Mouse (Mus musculus): ENCODE measurements around the gene Olfr985. TPM values are rescaled to one million over a fixed set of nuclear protein-coding genes. Genes with fewer than 3 reads are reported as not detected.

The Olfr985 gene
- polyA plus RNA-seq (2011; ENCODE audit: insufficient read depth, insufficient read length, low replicate concordance, missing spikeins), result not detected in 2 replicates

- 85% methylated on average over 1 of the region's 1 CpGs for WGBS
- TF ChIP-seq CTCF (IDR thresholded peaks at IDR 0.05; ENCODE audit: control insufficient read depth, insufficient read depth, low read length) (no peak), POLR2A (IDR thresholded peaks at IDR 0.05; ENCODE audit: borderline replicate concordance, control insufficient read depth, low read depth, low read length) (no peak)
- Histone ChIP-seq H3K4me3 (replicated peaks; ENCODE audit: control insufficient read depth, low read depth, low read length) (no peak within 1 kb of the TSS), H3K4me1 (ENCODE audit: control insufficient read depth, insufficient read depth, low read length) (no peaks in the 10 kb centered on the region), H3K27ac (ENCODE audit: control insufficient read depth, insufficient read depth, low read depth, low read length, poor library complexity) (no peak within 1 kb of the TSS)
Observed at GRCm38 (mm10) chr9:40130084-40130483, at the start of gene Olfr985. Gene Olfr985 (minus strand): TSS chr9:40130184.

GRCm38 (mm10) chr9:40177017-40177416 lies 47.0 kb upstream of the Olfr985 start:
- Histone ChIP-seq H3K4me1 (ENCODE audit: control insufficient read depth, insufficient read depth, low read length) (no peaks in the 10 kb centered on the region), H3K27ac (ENCODE audit: control insufficient read depth, insufficient read depth, low read depth, low read length, poor library complexity) (no peak overlapping the region), H3K4me3 (replicated peaks; ENCODE audit: control insufficient read depth, low read depth, low read length) (no peak overlapping the region)
- TF ChIP-seq POLR2A (IDR thresholded peaks at IDR 0.05; ENCODE audit: borderline replicate concordance, control insufficient read depth, low read depth, low read length) (no peak), CTCF (IDR thresholded peaks at IDR 0.05; ENCODE audit: control insufficient read depth, insufficient read depth, low read length) (no peak)
- WGBS, result 77% methylated on average over 6 of the region's 6 CpGs

GRCm38 (mm10) chr9:40166446-40166845 lies 36.5 kb upstream of the Olfr985 start:
- no peaks in the 10 kb centered on the region for H3K4me1 ChIP-seq (ENCODE audit: control insufficient read depth, insufficient read depth, low read length)
- no peak overlapping the region for H3K27ac ChIP-seq (ENCODE audit: control insufficient read depth, insufficient read depth, low read depth, low read length, poor library complexity)
- TF ChIP-seq POLR2A (IDR thresholded peaks at IDR 0.05; ENCODE audit: borderline replicate concordance, control insufficient read depth, low read depth, low read length), result no peak
- TF ChIP-seq CTCF (IDR thresholded peaks at IDR 0.05; ENCODE audit: control insufficient read depth, insufficient read depth, low read length), result no peak
- no peak overlapping the region for H3K4me3 ChIP-seq (replicated peaks; ENCODE audit: control insufficient read depth, low read depth, low read length)
- 90% methylated on average over 1 of the region's 1 CpGs for WGBS

GRCm38 (mm10) chr9:40155118-40155644 lies 25.2 kb upstream of the Olfr985 start:
- H3K4me3 ChIP-seq (replicated peaks; ENCODE audit: control insufficient read depth, low read depth, low read length), result no peak overlapping the region
- 65% methylated on average over 4 of the region's 4 CpGs for WGBS
- no peaks in the 10 kb centered on the region for H3K4me1 ChIP-seq (ENCODE audit: control insufficient read depth, insufficient read depth, low read length)
- H3K27ac ChIP-seq (ENCODE audit: control insufficient read depth, insufficient read depth, low read depth, low read length, poor library complexity), result no peak overlapping the region
- TF ChIP-seq CTCF (IDR thresholded peaks at IDR 0.05; ENCODE audit: control insufficient read depth, insufficient read depth, low read length), result no peak
- no peak for TF ChIP-seq POLR2A (IDR thresholded peaks at IDR 0.05; ENCODE audit: borderline replicate concordance, control insufficient read depth, low read depth, low read length)

- no peaks in the 10 kb centered on the region for H3K4me1 ChIP-seq (ENCODE audit: control insufficient read depth, insufficient read depth, low read length)
Observed at GRCm38 (mm10) chr9:40141544-40141943, 11.6 kb upstream of the Olfr985 start.

GRCm38 (mm10) chr9:40139484-40139883 lies 9.5 kb upstream of the Olfr985 start:
- Histone ChIP-seq H3K27ac (ENCODE audit: control insufficient read depth, insufficient read depth, low read depth, low read length, poor library complexity) (no peak overlapping the region), H3K4me3 (replicated peaks; ENCODE audit: control insufficient read depth, low read depth, low read length) (no peak overlapping the region), H3K4me1 (ENCODE audit: control insufficient read depth, insufficient read depth, low read length) (no peaks in the 10 kb centered on the region)
- 67% methylated on average over 4 of the region's 4 CpGs for WGBS
- TF ChIP-seq CTCF (IDR thresholded peaks at IDR 0.05; ENCODE audit: control insufficient read depth, insufficient read depth, low read length), result no peak
- no peak for TF ChIP-seq POLR2A (IDR thresholded peaks at IDR 0.05; ENCODE audit: borderline replicate concordance, control insufficient read depth, low read depth, low read length)

More at GRCm38 (mm10) chr9:40141544-40141943, 11.6 kb upstream of the Olfr985 start:
- whole genome bisulfite sequencing, result 46% methylated on average over 1 of the region's 1 CpGs
- H3K27ac ChIP-seq (ENCODE audit: control insufficient read depth, insufficient read depth, low read depth, low read length, poor library complexity), result no peak overlapping the region
- no peak for TF ChIP-seq CTCF (IDR thresholded peaks at IDR 0.05; ENCODE audit: control insufficient read depth, insufficient read depth, low read length)
- no peak for TF ChIP-seq POLR2A (IDR thresholded peaks at IDR 0.05; ENCODE audit: borderline replicate concordance, control insufficient read depth, low read depth, low read length)
- no peak overlapping the region for H3K4me3 ChIP-seq (replicated peaks; ENCODE audit: control insufficient read depth, low read depth, low read length)

GRCm38 (mm10) chr9:40136987-40137688 lies 7.2 kb upstream of the Olfr985 start:
- no peak overlapping the region for H3K27ac ChIP-seq (ENCODE audit: control insufficient read depth, insufficient read depth, low read depth, low read length, poor library complexity)
- H3K4me1 ChIP-seq (ENCODE audit: control insufficient read depth, insufficient read depth, low read length), result no peaks in the 10 kb centered on the region
- TF ChIP-seq POLR2A (IDR thresholded peaks at IDR 0.05; ENCODE audit: borderline replicate concordance, control insufficient read depth, low read depth, low read length) (no peak), CTCF (IDR thresholded peaks at IDR 0.05; ENCODE audit: control insufficient read depth, insufficient read depth, low read length) (no peak)
- H3K4me3 ChIP-seq (replicated peaks; ENCODE audit: control insufficient read depth, low read depth, low read length), result no peak overlapping the region
- 28% methylated on average over 6 of the region's 6 CpGs for WGBS

GRCm38 (mm10) chr9:40130556-40130955 lies 572 bp upstream of the Olfr985 start:
- 74% methylated on average over 1 of the region's 1 CpGs for WGBS
- no peak overlapping the region for H3K4me3 ChIP-seq (replicated peaks; ENCODE audit: control insufficient read depth, low read depth, low read length)
- no peaks in the 10 kb centered on the region for H3K4me1 ChIP-seq (ENCODE audit: control insufficient read depth, insufficient read depth, low read length)
- TF ChIP-seq POLR2A (IDR thresholded peaks at IDR 0.05; ENCODE audit: borderline replicate concordance, control insufficient read depth, low read depth, low read length), result no peak
- TF ChIP-seq CTCF (IDR thresholded peaks at IDR 0.05; ENCODE audit: control insufficient read depth, insufficient read depth, low read length), result no peak
- no peak overlapping the region for H3K27ac ChIP-seq (ENCODE audit: control insufficient read depth, insufficient read depth, low read depth, low read length, poor library complexity)
